Mouse (Mus musculus): Measurements from ENCODE around the gene Fn1.

DNA sequence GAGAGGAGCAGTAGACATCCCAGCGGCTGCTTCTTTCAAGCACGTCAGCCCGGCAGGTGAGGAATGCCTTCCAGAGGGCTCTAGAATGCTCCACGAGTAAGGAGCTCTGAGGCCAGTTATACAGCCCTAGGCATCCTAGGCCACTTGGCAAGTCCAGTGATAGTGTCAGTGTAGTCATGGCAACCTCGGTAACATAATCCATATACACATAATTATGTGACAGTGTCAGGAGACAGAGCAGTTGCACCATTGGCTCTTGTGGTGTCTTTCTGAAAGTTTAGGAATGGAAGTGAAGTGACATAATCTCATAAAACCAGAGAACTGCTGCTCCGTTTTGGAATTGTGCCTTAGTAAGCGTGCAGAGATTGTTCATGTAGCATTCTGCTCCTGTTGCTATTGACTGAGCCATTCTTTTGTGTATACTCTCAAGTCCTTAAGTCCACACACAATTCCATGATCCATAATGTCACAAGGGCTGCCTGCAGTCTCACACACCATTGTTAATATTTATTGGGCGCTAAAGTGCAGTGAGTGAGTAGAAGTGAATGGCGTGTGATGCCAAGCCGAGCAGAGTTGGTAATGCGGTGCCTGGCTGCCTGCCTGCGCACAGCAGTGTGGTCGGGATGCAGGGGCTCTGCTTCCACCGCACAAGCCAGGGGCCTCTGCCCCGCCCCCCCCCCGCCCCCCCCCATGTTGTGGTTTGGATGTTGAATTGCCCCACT, 85.0 kb downstream of the Fn1 start:
- TF ChIP-seq POLR2A (IDR thresholded peaks at IDR 0.05; ENCODE audit: low read depth, low read length) (no peak), CTCF (IDR thresholded peaks at IDR 0.05; ENCODE audit: borderline replicate concordance, insufficient read depth, low read length) (no peak)
